Mouse (Mus musculus): ENCODE measurements at regions not wholly inside any gene's neighbourhood (a gene's known extent, or its start where the extent isn't known, plus 50 kb on each side); places are given as distances from the start of the nearest gene placed in this dataset.

- Histone ChIP-seq H3K4me3 (no peak overlapping the region), H3K4me1 (replicated peaks) (peaks cover 20% of the 10 kb centered on the region), H3K9me3 (no peaks in the 10 kb centered on the region), H3K36me3 (no peaks in the 10 kb centered on the region), H3K27ac (peak overlapping the region; percentile 64), H3K27me3 (ENCODE audit: insufficient read depth, poor library complexity, severe bottlenecking) (no peaks in the 10 kb centered on the region)
- DNase-seq (ENCODE audit: low spot score), result no peak
- 82% methylated on average over 13 of the region's 13 CpGs for WGBS
Observed at GRCm38 (mm10) chr17:80800877-80801276, 72.6 kb upstream of the Map4k3 start.

GRCm38 (mm10) chr17:80800454-80800853 is 72.2 kb upstream of the Map4k3 start:
- Histone ChIP-seq H3K27me3 (ENCODE audit: insufficient read depth, poor library complexity, severe bottlenecking) (no peaks in the 10 kb centered on the region), H3K27ac (no peak overlapping the region), H3K4me3 (no peak overlapping the region), H3K36me3 (no peaks in the 10 kb centered on the region), H3K9me3 (no peaks in the 10 kb centered on the region), H3K4me1 (replicated peaks) (peaks cover 20% of the 10 kb centered on the region)
- WGBS, result 81% methylated on average over 5 of the region's 5 CpGs
- no peak for DNase-seq (ENCODE audit: low spot score)

- H3K4me1 ChIP-seq (replicated peaks), result peaks cover 20% of the 10 kb centered on the region
- H3K4me3 ChIP-seq, result no peak overlapping the region
- 91% methylated on average over 6 of the region's 6 CpGs for WGBS
- no peak for DNase-seq (ENCODE audit: low spot score)
- no peaks in the 10 kb centered on the region for H3K27me3 ChIP-seq (ENCODE audit: insufficient read depth, poor library complexity, severe bottlenecking)
- H3K27ac ChIP-seq, result no peak overlapping the region
- no peaks in the 10 kb centered on the region for H3K36me3 ChIP-seq
- H3K9me3 ChIP-seq, result no peaks in the 10 kb centered on the region
Observed at GRCm38 (mm10) chr17:80799061-80799460, 70.8 kb upstream of the Map4k3 start.

- Histone ChIP-seq H3K9me3 (no peaks in the 10 kb centered on the region), H3K36me3 (no peaks in the 10 kb centered on the region), H3K4me3 (no peak overlapping the region), H3K4me1 (replicated peaks) (peaks cover 20% of the 10 kb centered on the region), H3K27ac (no peak overlapping the region), H3K27me3 (ENCODE audit: insufficient read depth, poor library complexity, severe bottlenecking) (no peaks in the 10 kb centered on the region)
- WGBS, result 80% methylated on average over 6 of the region's 6 CpGs
- no peak for DNase-seq (ENCODE audit: low spot score)
Observed at GRCm38 (mm10) chr17:80798281-80798980, 70.1 kb upstream of the Map4k3 start.

GRCm38 (mm10) chr17:80796790-80797189 is 68.5 kb upstream of the Map4k3 start:
- 83% methylated on average over 5 of the region's 5 CpGs for WGBS
- H3K27me3 ChIP-seq (ENCODE audit: insufficient read depth, poor library complexity, severe bottlenecking), result no peaks in the 10 kb centered on the region
- H3K27ac ChIP-seq, result no peak overlapping the region
- peaks cover 14% of the 10 kb centered on the region for H3K4me1 ChIP-seq (replicated peaks)
- H3K36me3 ChIP-seq, result no peaks in the 10 kb centered on the region
- H3K4me3 ChIP-seq, result no peak overlapping the region
- no peak for DNase-seq (ENCODE audit: low spot score)
- H3K9me3 ChIP-seq, result no peaks in the 10 kb centered on the region

GRCm38 (mm10) chr17:80796386-80796785 is 68.1 kb upstream of the Map4k3 start:
- H3K4me3 ChIP-seq, result no peak overlapping the region
- WGBS, result 81% methylated on average over 8 of the region's 8 CpGs
- H3K36me3 ChIP-seq, result no peaks in the 10 kb centered on the region
- H3K27ac ChIP-seq, result no peak overlapping the region
- no peaks in the 10 kb centered on the region for H3K9me3 ChIP-seq
- no peaks in the 10 kb centered on the region for H3K27me3 ChIP-seq (ENCODE audit: insufficient read depth, poor library complexity, severe bottlenecking)
- no peak for DNase-seq (ENCODE audit: low spot score)
- H3K4me1 ChIP-seq (replicated peaks), result peaks cover 10% of the 10 kb centered on the region

- DNase-seq (ENCODE audit: low spot score), result no peak
- H3K4me3 ChIP-seq, result no peak overlapping the region
- peaks cover 1% of the 10 kb centered on the region; the same call in 1 of the 2 replicates for H3K4me1 ChIP-seq (replicated peaks)
- no peaks in the 10 kb centered on the region for H3K36me3 ChIP-seq
- H3K27me3 ChIP-seq (ENCODE audit: insufficient read depth, poor library complexity, severe bottlenecking), result no peaks in the 10 kb centered on the region
- WGBS, result 89% methylated on average over 8 of the region's 8 CpGs
- no peaks in the 10 kb centered on the region for H3K9me3 ChIP-seq
- no peak overlapping the region for H3K27ac ChIP-seq
Observed at GRCm38 (mm10) chr17:80795453-80796105, 67.3 kb upstream of the Map4k3 start.

- Histone ChIP-seq H3K4me1 (replicated peaks) (no peaks in the 10 kb centered on the region), H3K4me3 (no peak overlapping the region), H3K9me3 (no peaks in the 10 kb centered on the region), H3K27me3 (ENCODE audit: insufficient read depth, poor library complexity, severe bottlenecking) (no peaks in the 10 kb centered on the region), H3K27ac (no peak overlapping the region), H3K36me3 (no peaks in the 10 kb centered on the region)
- no peak for DNase-seq (ENCODE audit: low spot score)
- 87% methylated on average over 4 of the region's 4 CpGs for WGBS
Observed at GRCm38 (mm10) chr17:80792605-80793004, 64.3 kb upstream of the Map4k3 start.

GRCm38 (mm10) chr17:80789706-80790105 is 61.4 kb upstream of the Map4k3 start:
- DNase-seq (ENCODE audit: low spot score), result no peak
- Histone ChIP-seq H3K27ac (no peak overlapping the region), H3K4me1 (replicated peaks) (peaks cover 6% of the 10 kb centered on the region), H3K9me3 (no peaks in the 10 kb centered on the region), H3K27me3 (ENCODE audit: insufficient read depth, poor library complexity, severe bottlenecking) (no peaks in the 10 kb centered on the region), H3K4me3 (no peak overlapping the region), H3K36me3 (no peaks in the 10 kb centered on the region)
- WGBS, result 75% methylated on average over 12 of the region's 12 CpGs

- 84% methylated on average over 3 of the region's 3 CpGs for WGBS
- Histone ChIP-seq H3K9me3 (no peaks in the 10 kb centered on the region), H3K36me3 (no peaks in the 10 kb centered on the region), H3K27me3 (ENCODE audit: insufficient read depth, poor library complexity, severe bottlenecking) (no peaks in the 10 kb centered on the region), H3K4me3 (no peak overlapping the region), H3K27ac (no peak overlapping the region), H3K4me1 (replicated peaks) (peaks cover 6% of the 10 kb centered on the region)
- DNase-seq (ENCODE audit: low spot score), result no peak
Observed at GRCm38 (mm10) chr17:80789000-80789399, 60.7 kb upstream of the Map4k3 start.

- Histone ChIP-seq H3K9me3 (no peaks in the 10 kb centered on the region), H3K4me3 (no peak overlapping the region), H3K27ac (no peak overlapping the region), H3K27me3 (ENCODE audit: insufficient read depth, poor library complexity, severe bottlenecking) (no peaks in the 10 kb centered on the region), H3K36me3 (no peaks in the 10 kb centered on the region), H3K4me1 (replicated peaks) (peaks cover 10% of the 10 kb centered on the region)
- DNase-seq (ENCODE audit: low spot score), result no peak
- WGBS, result 82% methylated on average over 2 of the region's 2 CpGs
Observed at GRCm38 (mm10) chr17:80786858-80787257, 58.6 kb upstream of the Map4k3 start.

GRCm38 (mm10) chr17:80786061-80786851 is 58.0 kb upstream of the Map4k3 start:
- Histone ChIP-seq H3K4me3 (no peak overlapping the region), H3K27me3 (ENCODE audit: insufficient read depth, poor library complexity, severe bottlenecking) (no peaks in the 10 kb centered on the region), H3K9me3 (no peaks in the 10 kb centered on the region), H3K4me1 (replicated peaks) (peaks cover 14% of the 10 kb centered on the region), H3K27ac (no peak overlapping the region), H3K36me3 (no peaks in the 10 kb centered on the region)
- no peak for DNase-seq (ENCODE audit: low spot score)
- 83% methylated on average over 8 of the region's 8 CpGs for WGBS

GRCm38 (mm10) chr17:80785476-80785875 is 57.2 kb upstream of the Map4k3 start:
- Histone ChIP-seq H3K27ac (no peak overlapping the region), H3K36me3 (no peaks in the 10 kb centered on the region), H3K9me3 (no peaks in the 10 kb centered on the region), H3K4me3 (no peak overlapping the region), H3K4me1 (replicated peaks) (peaks cover 14% of the 10 kb centered on the region), H3K27me3 (ENCODE audit: insufficient read depth, poor library complexity, severe bottlenecking) (no peaks in the 10 kb centered on the region)
- DNase-seq (ENCODE audit: low spot score), result no peak
- WGBS, result 67% methylated on average over 8 of the region's 8 CpGs
